Mouse (Mus musculus): ENCODE results near the gene Lbx2.

Lbx2 gene

GRCm38 (mm10) chr6:83132176-83132919 lies 46.2 kb downstream of the Lbx2 start:
- no peak for DNase-seq (ENCODE audit: inconsistent age in 2 of 2, low spot score in 1 of 2)

GRCm38 (mm10) chr6:83134226-83134625 lies 48.1 kb downstream of the Lbx2 start:
- no peak for DNase-seq (ENCODE audit: inconsistent age in 2 of 2, low spot score in 1 of 2)

- DNase-seq (ENCODE audit: inconsistent age in 2 of 2, low spot score in 1 of 2) = peak in 1 of 2 experiments; percentile 6
These were observed 48.9 kb downstream of the Lbx2 start, which contains the start of gene Rtkn for GRCm38 (mm10) chr6:83134951-83135513. Gene Rtkn (plus strand): TSS chr6:83135463.

- peak in 1 of 2 experiments; percentile 44 for DNase-seq (ENCODE audit: inconsistent age in 2 of 2, low spot score in 1 of 2)
These were observed 49.5 kb downstream of the Lbx2 start for GRCm38 (mm10) chr6:83135571-83136161.

- DNase-seq (ENCODE audit: inconsistent age in 2 of 2, low spot score in 1 of 2) = no peak
These were observed 50.2 kb downstream of the Lbx2 start for GRCm38 (mm10) chr6:83136291-83136880.

GRCm38 (mm10) chr6:83136881-83137575 lies 50.9 kb downstream of the Lbx2 start:
- DNase-seq (ENCODE audit: inconsistent age in 2 of 2, low spot score in 1 of 2) = peak; percentile 83 to 94

- peak; percentile 93 to 97 for DNase-seq (ENCODE audit: inconsistent age in 2 of 2, low spot score in 1 of 2)
These were observed 51.4 kb downstream of the Lbx2 start for GRCm38 (mm10) chr6:83137576-83137950.
